Mouse (Mus musculus) skeletal muscle tissue, adult 2 months (tissue): Measurements from ENCODE around the gene Smarcc2.

Experiments
- DNase-seq: peaks from one replicate; pipeline ENCODE4 v3.0.0-alpha.2; 2012; ENCODE audit warnings: low read depth, low spot score

The Smarcc2 gene

DNA sequence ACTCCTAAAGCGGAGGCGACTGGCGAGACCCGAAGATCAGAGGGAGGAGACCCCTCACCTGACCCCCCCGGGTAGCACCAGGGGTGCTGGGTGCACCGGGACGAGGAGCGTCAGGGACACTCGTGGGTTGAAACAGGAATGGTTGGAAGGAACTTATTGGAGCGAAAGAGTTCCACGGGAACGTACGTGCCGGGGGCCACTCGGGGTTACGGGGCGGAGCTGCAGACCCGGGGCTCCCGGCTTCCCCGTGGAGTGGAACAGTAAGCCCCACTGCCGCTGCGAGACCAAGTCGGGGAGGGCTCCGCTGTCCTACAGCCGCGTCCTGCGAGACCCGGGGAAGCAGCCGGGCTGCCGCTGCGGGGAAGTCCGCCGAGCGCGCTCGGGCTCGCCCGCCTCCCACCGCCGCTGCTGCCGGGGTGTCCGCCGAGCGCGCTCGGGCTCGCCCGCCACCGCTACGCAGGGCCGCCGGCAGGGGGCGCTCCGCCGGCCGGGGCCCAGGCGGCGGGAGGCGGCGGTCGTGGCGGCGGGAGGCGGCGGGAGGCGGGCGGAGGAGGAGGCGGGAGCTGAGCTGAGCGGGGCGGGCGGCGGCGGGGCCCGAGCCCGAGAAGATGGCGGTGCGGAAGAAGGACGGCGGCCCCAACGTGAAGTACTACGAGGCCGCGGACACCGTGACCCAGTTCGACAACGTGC is at the start of gene Smarcc2:
TSS of gene Smarcc2 (plus strand) at position 530 of the 690 bp plus-strand sequence.
- DNase-seq = peak; percentile 65

DNA sequence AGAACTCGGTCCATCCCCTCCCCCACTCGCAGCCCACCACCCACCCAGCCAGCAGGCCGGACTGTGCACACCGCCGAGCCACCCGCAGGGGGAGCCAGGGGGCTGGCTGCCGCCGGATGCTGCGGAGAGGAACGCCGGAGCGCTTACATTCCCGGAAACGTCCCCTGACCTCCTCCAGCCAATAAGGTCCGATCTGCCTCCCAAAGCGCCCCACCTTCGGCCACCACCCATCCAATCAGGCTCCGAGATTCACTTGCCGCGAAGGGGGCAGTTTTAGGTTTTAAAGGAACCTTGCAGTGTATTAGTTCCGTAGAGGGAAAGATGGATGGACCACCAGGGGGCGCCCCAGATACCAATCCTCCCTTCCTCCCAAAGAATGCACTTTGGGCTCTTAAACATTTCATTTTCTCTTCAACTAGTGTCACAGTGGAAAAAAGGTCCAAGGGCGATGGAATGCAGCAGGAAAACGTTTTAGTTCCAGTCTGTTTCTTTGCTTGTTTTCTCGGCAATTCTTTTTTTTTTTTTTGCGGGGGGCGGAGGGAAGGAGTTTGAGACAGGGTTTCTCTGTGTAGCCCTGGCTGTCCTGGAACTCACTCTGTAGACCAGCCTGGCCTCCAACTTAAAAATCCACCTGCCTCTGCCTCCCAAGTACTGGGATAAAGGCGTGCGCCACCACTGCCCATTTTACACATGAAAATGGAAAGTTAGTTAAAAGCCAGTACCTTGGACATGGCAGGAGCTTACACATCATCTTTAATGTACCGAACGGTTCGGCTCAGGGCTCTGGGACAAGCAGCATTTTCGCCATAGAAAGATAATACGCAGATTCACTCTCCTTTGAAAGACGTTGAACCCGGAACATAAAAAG is 49.1 kb upstream of the Smarcc2 start:
- peak; percentile 98 for DNase-seq

DNA sequence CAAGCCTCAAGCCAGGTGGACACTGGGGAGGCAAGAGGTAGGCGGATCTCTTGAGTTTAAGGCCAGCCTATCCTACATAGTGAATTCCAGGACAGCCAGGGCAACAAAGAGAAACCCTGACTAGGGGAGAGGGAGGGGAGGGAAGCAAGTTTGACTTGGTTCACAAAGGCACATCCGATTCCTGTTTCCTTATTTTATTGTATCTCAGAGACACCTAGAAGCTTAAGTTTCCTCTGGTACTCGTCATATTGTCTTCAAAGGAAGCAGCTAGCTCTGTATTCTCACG is 48.5 kb upstream of the Smarcc2 start:
- no peak for DNase-seq

DNA sequence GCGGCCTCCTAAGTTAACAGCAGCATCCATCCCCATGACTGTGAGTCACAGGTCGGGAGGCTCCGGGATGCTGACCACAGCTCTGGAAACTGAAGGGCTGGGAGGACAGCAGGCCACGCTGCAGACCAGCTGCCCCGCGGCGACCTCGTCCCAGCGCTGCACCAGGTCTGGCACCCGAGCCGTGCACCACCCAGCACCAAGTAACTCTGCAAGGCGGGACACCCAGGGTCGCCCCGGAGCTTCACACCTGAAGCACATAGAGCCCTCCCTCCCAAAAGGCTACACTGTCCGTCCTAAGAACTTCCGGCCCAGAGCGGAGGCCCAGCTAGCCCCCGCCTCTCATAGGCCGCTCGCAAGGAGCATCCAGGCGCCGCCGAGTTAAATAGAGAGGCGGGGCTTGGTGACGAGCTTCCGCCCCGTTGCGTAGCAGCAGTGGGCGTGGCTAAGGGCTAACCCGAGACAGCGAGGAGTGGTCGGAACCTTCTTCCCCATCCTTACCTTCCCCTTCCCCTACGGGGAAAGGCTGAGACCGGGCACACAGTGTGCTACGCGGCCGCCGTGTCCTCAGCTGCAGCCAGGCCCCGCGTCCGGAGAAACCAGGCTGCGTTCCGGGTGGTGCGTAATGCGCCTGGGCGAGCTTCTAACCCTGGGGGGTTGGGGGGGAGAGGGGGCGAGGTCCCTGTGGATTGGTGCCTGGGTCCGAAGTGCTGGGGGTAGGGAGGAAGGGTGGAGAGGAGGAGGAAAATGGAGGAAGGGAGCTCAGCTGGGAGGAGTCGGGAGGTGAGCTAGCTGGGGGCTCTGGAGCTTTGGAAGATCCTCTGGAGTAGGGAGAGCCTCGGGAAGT is 47.6 kb upstream of the Smarcc2 start, which contains the start of the genes Nabp2 and Rnf41:
TSS of gene Nabp2 (minus strand) at position 282 of the 844 bp plus-strand sequence.
TSS of gene Rnf41 (plus strand) at position 447 of the 844 bp plus-strand sequence.
- peak; percentile 95 for DNase-seq

DNA sequence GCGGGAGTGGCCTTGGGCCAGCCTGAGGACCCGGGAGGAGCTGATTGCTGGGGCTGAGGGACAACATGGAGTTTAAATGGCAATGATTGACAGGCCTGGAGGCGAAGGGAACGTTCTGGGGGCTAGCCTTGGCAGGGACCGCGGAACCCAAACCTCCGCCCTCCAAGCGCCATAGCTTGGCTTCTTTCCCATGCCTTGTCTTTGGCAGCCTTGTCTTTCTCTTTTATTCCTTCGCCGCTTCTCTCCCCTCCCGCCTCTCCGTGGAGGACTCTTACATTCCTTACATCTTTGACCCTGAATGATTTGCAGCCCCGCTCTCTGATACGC is 47.0 kb upstream of the Smarcc2 start:
- peak; percentile 30 for DNase-seq

DNA sequence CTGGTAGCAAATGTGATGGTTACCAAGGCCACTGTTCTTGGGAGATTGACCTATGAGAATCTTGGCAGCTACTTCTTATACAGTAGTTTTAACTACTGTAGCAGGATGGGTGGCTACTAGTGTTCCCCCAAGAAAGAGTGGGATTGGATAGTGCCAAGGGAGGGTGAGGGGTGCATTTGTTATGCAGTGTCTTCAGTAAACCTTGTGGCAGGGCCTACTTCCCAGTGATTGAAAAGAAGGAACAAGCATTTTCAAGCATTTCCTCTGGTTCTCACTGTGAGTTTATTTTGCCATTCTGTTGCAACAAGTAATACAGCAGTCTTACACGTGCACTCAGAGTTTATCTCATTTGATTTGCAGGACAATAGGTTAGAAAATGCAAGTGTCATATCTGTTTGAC is 46.5 kb upstream of the Smarcc2 start:
- DNase-seq = no peak

DNA sequence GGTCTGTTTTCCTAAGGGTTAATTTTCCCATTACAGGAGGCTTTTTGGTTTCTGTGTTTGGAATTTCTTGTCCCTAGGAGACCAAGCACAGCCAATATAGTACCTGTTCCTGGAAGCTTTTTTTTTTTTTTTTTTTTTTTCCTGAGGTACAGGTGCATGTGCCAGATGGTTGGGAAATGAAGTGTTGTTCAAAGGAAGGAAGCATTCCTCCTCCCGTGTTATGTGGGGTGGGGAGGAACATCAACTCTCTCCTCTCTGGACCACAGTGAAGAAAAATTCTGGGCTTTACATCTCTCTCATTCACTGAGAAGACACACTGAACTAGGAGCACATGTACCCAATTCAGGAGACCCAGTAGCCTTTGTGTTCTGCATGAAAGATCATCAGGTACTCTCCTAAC is 46.0 kb upstream of the Smarcc2 start:
- DNase-seq = no peak

DNA sequence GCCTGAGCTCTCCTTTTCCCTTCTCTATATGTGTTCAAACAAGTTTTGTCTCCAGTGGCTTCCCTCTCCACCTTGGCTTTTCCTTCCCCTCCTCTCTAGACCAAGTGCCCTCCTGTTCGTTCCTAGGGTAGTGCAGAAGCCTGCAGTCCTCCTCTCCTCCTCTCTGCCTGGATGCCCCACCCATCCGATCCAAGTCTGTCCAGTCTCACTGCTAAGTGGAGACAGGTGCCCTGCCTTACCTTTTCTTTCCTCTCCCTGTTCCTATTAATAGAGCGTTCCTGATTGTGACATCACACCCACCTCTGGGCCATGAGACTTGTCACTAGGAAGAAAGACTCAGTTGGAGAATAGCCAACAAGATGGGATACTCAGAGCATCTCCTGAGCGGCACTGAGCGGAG is 44.2 kb upstream of the Smarcc2 start:
- DNase-seq = no peak

DNA sequence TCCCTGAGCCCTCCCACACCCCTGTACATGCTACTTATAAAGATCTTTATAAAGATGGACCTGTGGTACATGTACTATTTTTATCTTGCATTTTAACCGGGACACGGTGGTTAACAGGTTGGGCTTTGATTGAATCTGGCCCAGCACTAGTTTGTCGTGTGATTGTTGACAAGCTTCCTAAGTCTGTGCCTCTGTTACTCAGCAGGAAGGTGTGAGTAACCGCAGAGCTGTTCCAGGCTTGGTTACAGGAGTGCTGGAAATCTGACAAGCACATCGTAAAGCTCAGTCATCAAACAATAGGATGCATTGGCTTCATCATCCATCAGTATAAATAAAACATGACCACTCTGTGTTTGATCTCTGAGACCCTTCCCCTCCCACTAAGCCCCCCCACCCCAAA is 36.6 kb upstream of the Smarcc2 start:
- no peak for DNase-seq

DNA sequence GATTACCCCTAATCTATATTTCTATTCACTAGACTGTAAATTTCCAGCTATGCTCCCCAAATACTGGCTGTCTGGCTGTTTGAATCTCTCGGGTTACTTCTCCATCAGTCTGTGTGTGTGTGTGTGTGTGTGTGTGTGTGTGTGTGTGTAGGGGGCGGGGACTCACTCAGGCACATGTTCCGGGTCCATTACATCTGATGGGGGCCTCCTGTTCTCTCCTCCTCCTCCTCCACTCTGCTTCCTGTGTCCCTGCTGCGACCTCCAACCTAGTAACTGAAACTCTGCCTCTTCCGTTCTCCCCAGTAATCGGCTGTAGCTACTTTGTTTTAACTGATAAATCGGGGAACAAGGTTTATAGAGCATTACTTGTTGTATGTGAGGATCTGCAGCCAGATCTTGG is 34.4 kb upstream of the Smarcc2 start:
- DNase-seq = no peak

DNA sequence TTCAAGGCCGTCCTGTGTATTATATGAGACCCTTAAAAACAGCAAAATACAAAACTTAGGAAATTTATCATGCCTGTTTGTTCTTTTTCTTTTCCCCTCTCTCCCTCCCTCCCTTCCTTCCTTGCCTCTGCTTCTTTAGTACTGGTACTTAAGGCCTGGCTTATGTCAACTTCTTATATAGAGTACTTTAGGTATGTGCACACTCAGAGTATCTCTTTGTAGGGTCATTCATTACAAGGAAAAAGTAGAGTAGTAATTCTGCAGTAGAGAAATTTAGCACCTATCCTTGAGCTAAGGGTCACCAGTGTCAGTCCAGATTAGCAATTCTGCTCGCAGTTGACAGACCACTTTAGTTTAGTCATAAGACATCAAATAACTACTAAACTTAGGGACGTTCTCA is 33.8 kb upstream of the Smarcc2 start:
- DNase-seq = no peak

DNA sequence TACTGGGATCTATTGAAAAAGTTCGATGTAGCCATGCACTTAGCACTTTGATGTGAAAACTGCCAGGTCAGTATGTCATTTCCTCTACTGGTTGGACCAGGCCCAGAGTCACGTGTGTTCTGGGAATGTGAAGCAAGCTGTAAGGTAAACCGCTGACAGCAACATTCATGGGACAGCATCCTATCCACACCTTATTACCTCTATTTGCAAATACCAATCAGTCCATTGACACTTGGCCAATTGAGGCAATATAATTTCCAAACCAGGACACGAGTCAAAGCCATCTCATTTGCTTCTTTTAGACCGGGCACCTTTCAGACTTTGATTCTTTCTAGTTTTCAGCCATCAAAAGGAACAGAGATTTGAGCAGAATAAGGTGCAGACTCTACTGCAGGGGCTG is 30.0 kb upstream of the Smarcc2 start:
- DNase-seq = no peak

DNA sequence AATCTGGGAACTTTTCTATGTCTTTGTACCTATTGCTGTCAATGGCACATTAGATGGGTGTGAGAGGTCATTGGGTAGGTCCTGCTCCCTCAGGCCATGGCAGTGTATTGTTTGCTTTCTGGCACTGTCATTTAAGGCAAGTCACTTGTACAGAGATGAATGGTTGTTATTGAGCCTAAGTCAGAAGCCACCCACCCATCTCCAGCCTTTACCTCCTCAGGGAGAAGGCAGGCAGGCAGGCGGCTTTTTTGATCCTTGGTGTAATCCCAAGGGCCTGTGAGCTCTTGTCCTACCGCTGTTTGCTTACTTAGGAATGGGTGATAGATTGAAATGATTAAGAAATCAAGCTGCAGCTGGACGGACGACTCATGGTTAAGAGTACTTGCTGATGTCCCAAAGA is 29.6 kb upstream of the Smarcc2 start:
- no peak for DNase-seq

DNA sequence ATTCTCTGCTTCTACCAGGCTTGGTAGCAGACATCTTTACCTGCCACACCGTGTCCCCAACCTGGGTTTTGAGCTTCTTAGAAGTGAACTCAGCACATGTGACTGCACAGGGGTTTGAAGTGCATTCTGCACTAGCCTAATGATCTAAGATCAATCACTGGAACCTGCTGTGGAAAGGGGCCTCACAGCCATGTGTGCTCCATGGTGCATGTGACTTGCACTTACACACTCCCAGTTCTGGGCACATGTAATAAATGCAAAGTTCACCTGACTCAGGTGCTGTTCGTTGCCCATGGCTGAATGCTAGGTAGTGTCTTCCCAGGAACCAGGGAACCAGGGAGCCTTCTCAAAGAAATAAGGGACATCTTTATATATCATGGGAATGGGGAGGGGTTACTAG is 25.6 kb upstream of the Smarcc2 start:
- no peak for DNase-seq

DNA sequence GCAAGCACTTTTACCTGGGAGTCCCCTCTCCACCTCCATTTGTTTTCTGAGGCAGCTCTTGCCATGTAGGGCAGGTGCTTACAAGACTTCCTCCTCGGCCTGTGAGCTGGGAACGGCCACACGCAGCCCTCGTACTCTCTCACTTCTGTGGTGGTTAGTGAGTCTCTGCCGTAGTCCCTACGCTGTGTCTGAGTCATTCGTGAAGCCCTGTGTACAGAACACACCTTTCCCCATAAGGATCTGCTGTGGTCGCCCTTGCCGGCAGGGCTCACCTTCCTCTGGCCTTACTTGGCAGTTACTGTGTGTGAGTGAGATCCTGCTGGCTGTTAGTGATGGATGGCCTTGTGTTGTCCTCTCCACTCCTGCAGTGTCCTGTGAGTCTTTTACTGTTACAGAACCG is 24.4 kb upstream of the Smarcc2 start:
- DNase-seq = no peak

DNA sequence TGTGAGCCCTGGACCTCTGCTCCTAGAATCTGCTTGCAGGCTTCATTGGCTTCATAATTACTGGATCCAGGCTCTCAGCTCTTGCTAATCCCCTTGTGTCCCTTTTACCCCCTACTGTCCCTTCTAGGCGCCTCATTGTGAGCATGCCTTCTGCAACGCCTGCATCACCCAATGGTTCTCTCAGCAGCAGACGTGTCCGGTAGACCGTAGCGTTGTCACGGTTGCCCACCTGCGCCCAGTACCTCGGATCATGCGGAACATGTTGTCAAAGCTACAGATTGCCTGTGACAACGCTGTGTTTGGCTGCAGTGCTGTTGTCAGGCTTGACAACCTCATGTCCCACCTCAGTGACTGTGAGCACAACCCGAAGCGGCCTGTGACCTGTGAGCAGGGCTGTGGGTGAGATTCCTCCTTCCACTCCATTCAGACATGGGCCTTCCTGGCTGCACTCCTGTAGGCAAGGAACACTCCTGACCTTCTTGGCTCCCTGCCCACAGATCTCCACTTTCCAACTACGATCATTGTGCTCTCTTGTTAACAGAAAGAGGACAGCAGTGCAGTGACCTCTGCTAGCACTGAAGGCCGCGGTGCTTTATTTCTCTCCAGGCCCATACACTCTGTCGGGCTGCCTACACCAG is 23.7 kb upstream of the Smarcc2 start:
- peak; percentile 64 for DNase-seq

DNA sequence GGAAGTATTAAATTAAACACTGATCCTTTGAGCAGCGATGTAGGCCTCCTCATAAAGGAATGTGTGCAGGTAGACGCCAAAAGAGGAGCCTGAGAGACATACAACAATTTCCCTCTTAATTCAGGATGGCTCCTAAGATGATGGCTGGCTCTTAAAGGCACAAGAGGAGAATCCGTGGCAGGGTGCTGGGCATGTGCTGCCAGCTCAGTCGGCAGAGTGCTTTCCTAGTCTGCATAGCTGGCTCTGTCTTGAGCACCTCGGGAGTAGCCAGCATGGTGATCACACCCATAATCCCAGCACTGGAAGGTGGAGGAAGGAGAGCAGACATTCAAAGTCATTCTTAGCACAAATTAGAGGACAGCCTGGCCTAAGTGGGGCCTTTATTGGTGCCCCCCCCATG is 23.2 kb upstream of the Smarcc2 start:
- DNase-seq = no peak

DNA sequence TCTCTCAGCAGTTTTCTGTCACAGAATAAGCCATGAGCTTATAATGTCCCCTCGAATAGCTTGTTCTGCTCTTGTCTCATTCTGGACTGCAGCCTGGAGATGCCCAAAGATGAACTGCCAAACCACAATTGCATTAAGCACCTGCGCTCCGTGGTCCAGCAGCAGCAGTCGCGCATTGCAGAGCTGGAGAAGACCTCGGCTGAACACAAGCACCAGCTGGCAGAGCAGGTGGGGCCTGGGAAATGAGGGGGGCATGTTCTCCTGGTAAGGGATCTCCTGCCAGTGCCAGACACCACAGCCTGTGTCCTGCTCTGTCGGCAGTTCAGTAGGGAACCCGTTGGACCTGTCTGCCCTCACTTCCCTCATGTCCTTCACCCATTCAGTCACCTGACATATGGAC is 22.7 kb upstream of the Smarcc2 start:
- no peak for DNase-seq

DNA sequence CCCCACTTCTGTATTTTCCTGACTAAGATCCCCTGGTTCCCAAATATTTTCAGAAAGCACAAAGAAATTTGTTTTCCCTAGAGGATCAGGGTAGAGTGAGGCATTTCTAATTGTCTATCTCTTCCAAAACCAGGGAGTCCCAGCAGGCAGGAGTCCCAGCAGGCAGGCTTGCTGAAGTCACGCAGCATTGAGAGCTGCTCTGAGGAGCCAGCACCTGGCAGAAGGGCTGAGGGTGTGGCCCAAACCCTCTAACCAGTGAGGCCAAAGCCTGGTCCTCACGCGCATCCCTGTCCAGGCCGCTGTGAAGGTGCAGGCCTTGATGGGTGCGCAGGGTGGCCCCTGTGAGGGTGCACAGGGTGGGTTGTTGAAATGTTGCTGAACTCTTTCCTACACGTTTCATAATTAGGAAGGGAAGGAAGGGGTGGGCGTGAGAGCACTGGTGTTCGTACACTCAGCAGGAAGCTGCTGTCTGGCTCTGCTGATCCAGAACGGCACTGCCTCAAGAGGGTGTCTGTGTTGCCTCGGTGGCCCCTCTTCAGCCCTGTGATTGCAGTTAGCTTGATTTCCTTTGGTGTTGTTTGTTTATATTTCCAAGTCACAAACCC is 20.3 kb upstream of the Smarcc2 start:
- peak; percentile 34 for DNase-seq

DNA sequence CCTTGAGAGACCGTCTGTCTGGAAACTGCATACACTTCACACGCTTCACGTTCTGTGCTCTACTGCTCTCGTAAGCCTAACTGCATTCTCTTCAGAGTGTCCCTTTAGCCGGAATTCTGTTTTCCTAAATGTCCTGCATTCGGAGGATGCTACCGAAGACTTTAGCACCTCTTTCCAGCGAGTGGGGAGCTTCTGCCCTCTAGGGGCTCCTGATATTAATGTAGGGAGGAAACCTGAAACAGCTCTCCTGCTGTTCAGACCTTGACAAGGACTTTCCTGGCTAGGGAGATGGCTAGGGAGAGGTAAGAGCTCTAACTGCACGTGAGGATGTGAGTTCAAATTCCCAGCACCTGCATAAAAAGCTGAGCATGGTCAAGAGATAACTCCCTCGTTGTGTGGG is 18.6 kb upstream of the Smarcc2 start:
- no peak for DNase-seq

DNA sequence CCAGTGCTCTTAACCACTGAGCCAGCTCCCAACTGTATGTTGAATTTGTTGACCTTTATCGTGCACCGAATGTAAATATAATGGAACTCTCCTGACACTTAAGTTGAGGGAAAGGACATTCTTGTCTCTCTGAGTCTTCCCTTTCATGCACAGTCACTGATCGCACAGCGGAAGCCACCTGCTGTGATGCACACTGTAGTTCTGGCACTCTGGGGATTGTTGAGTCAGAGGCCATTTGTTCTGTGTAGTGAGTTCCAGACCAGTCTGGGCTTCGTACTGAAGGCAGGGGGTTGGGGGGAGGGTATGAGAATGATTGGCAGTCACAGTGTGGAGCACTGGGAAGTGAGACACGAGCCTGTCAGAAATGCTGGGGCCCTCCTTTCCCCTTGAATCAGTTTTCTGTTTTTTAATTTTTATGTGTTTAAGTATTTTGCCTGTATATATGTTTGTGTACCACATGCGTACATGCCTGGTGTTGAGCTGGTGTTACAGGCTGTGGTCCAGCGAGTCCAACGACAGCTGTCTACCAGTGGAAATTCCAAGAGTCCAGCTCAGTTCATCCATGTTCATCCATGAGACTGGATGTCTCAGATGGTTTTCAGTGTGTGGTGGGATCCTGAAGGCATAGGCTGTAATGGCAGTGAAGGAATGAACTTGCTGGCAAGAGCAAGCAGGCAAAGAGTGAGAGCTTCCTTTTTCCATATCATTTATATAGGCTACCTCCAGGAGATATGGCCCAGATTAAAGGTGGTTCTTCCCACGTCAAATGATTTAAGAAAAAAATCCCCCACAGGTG is 17.5 kb upstream of the Smarcc2 start:
- no peak for DNase-seq
